Mouse (Mus musculus) effector memory CD4-positive, alpha-beta T cell, adult 7 months (primary cell): ENCODE measurements around the gene Gm7954. TPM values are rescaled to one million over a fixed set of nuclear protein-coding genes. Genes with fewer than 3 reads are reported as not detected.

ENCODE experiments used
- polyA plus RNA-seq: library from polyadenylated mRNA; unstranded; fragments of 100-300 nt; shearing (Covaris generic); gene quantifications from one replicate; pipeline ENCODE4 v1.2.1, GENCODE M21; 2017

Gene Gm7954
- not detected for polyA plus RNA-seq

GRCm38 (mm10) chr14:41453418-41453817, at the start of gene Gm7954:
Gene Gm7954, minus strand, starts transcription at chr14:41453518.

GRCm38 (mm10) chr14:41489385-41489784, 36.1 kb upstream of the Gm7954 start, which contains the start of gene Gm3486:
Gene Gm3486, minus strand, starts transcription at chr14:41489485.

GRCm38 (mm10) chr14:41408181-41408580, 45.1 kb downstream of the Gm7954 start, which contains the start of gene Gm6482:
Gene Gm6482, minus strand, starts transcription at chr14:41408281.

Other genes starting within 250 kb of the Gm7954 start
- gene Gm2832, start 174.7 kb downstream of the Gm7954 start, polyA plus RNA-seq = not detected
- gene Gm5798, start 104.9 kb downstream of the Gm7954 start, polyA plus RNA-seq = 0.24 TPM
- gene Gm7945, start 67.1 kb downstream of the Gm7954 start, polyA plus RNA-seq = not detected
- not detected for gene Gm6482, start 45.2 kb downstream of the Gm7954 start, polyA plus RNA-seq
- not detected for gene Gm3486, start 36.0 kb upstream of the Gm7954 start, polyA plus RNA-seq
- not detected for gene Gm7970, start 102.1 kb upstream of the Gm7954 start, polyA plus RNA-seq
- not detected for gene 1700049E17Rik2, start 119.7 kb upstream of the Gm7954 start, polyA plus RNA-seq
- gene Gm3072, start 171.1 kb upstream of the Gm7954 start, polyA plus RNA-seq = not detected
- gene Gm3676, start 193.0 kb upstream of the Gm7954 start, polyA plus RNA-seq = not detected
- not detected for gene Gm8068, start 248.4 kb upstream of the Gm7954 start, polyA plus RNA-seq